ENCODE assay signal across 27 mouse cellular contexts in genomic region chr9:90234786-90235185, GRCm38 (mm10). TPM values are rescaled to one million over a fixed set of nuclear protein-coding genes. Genes with fewer than 3 reads are reported as not detected.
A peak's percentile ranks its signal among the peaks of the same experiment; 100 is the strongest.
DNase-seq lines count a peak whose midpoint lies in the region; ATAC-seq and TF ChIP-seq lines count a peak whose summit lies in the region.
"Had no signal": no experiment of that assay in that cellular context is flagged by ENCODE, and none has a peak within 500 bp of the region (broad histone marks: within the 10 kb centered on the region; RNA-seq: fewer than 3 reads in every experiment).

No protein-coding gene starts in this region.

- H3K9me3 ChIP-seq in liver, embryonic 11.5 days (ENCODE audit: control insufficient read depth, low read length) = no peaks in the 10 kb centered on the region
- no peaks in the 10 kb centered on the region for H3K9me3 ChIP-seq in liver, embryonic 15.5 days (replicated peaks)
- no peaks in the 10 kb centered on the region for H3K9me3 ChIP-seq in hindbrain, embryonic 16.5 days (ENCODE audit: control insufficient read depth, low read length)
- H3K9me3 ChIP-seq: embryonic facial prominence, embryonic 13.5 days; forebrain, embryonic 13.5 days; heart, embryonic 12.5 days; hindbrain, embryonic 10.5 days; kidney, embryonic 15.5 days; megakaryocyte, embryonic 14.5 days; midbrain, embryonic 13.5 days had no signal

- 76% methylated on average over 5 of the region's 5 CpGs for WGBS in liver, embryonic 11.5 days
- 70% methylated on average over 5 of the region's 5 CpGs for WGBS in liver, embryonic 15.5 days (ENCODE audit: insufficient replicate concordance)
- WGBS in hindbrain, embryonic 16.5 days = 93% methylated on average over 5 of the region's 5 CpGs

- no peak overlapping the region for H3K4me2 ChIP-seq in liver, embryonic 11.5 days
- H3K4me2 ChIP-seq in liver, embryonic 15.5 days = no peak overlapping the region
- H3K4me2 ChIP-seq in hindbrain, embryonic 16.5 days (ENCODE audit: low read length) = no peak overlapping the region
- H3K4me2 ChIP-seq: embryonic facial prominence, embryonic 13.5 days; forebrain, embryonic 13.5 days; heart, embryonic 12.5 days; kidney, embryonic 15.5 days; limb, embryonic 12.5 days; lung, embryonic 14.5 days; midbrain, embryonic 13.5 days had no signal

- no peak for DNase-seq in liver, embryonic 11.5 days (ENCODE audit: low spot score)
- DNase-seq in liver = no peak
- DNase-seq in left cerebral cortex, adult 11 months (ENCODE audit: low spot score) = no peak
- DNase-seq in B cell, adult 2 months = no peak
- DNase-seq: cerebellum, adult 8-10 months; cerebellum, postnatal 36 days; embryo, embryonic 11 days; gastrocnemius, adult 2 months; heart, postnatal 10 days; kidney, adult 11 months; kidney, postnatal 36 days; layer of hippocampus, postnatal 36 days; right cerebral cortex, postnatal 14 days; spleen, adult 18-20 months; thymus, postnatal 14 days had no signal

- H3K27ac ChIP-seq in liver, embryonic 11.5 days (ENCODE audit: low read depth, low read length) = 0 out of 2 replicates have a peak overlapping the region, but pooled peaks have one; percentile 32
- H3K27ac ChIP-seq in bone marrow macrophage, adult 2 months (ENCODE audit: insufficient read depth, low read depth, low read length) = peak overlapping the region; percentile 89
- H3K27ac ChIP-seq in liver, embryonic 15.5 days (replicated peaks) = peak overlapping the region; percentile 99
- H3K27ac ChIP-seq in hindbrain, embryonic 16.5 days (ENCODE audit: low read depth, low read length) = no peak overlapping the region
- H3K27ac ChIP-seq: embryonic facial prominence, embryonic 13.5 days; forebrain, embryonic 13.5 days; gastrocnemius, adult 2 months; hindbrain, embryonic 10.5 days; kidney, embryonic 15.5 days; limb, embryonic 12.5 days; midbrain, embryonic 13.5 days had no signal

- H3K4me1 ChIP-seq in liver, embryonic 11.5 days (replicated peaks; ENCODE audit: control insufficient read depth, insufficient read depth, low read length) = peaks cover 32% of the 10 kb centered on the region
- peaks cover 71% of the 10 kb centered on the region for H3K4me1 ChIP-seq in bone marrow macrophage, adult 2 months (ENCODE audit: control insufficient read depth, insufficient read depth, low read length)
- peaks cover 81% of the 10 kb centered on the region for H3K4me1 ChIP-seq in liver, embryonic 15.5 days (replicated peaks)
- H3K4me1 ChIP-seq in hindbrain, embryonic 16.5 days (ENCODE audit: control insufficient read depth, insufficient read depth, low read depth, low read length) = no peaks in the 10 kb centered on the region
- H3K4me1 ChIP-seq: embryonic facial prominence, embryonic 13.5 days; forebrain, embryonic 13.5 days; hindbrain, embryonic 10.5 days; kidney, embryonic 15.5 days; limb, embryonic 12.5 days; midbrain, embryonic 13.5 days had no signal

- no peaks in the 10 kb centered on the region for H3K27me3 ChIP-seq in liver, embryonic 11.5 days (replicated peaks; ENCODE audit: control insufficient read depth, insufficient read depth, low read length)
- no peaks in the 10 kb centered on the region for H3K27me3 ChIP-seq in liver, embryonic 15.5 days
- H3K27me3 ChIP-seq in hindbrain, embryonic 16.5 days (replicated peaks; ENCODE audit: control insufficient read depth, insufficient read depth, low read length) = no peaks in the 10 kb centered on the region
- H3K27me3 ChIP-seq: embryonic facial prominence, embryonic 13.5 days; forebrain, embryonic 13.5 days; heart, embryonic 12.5 days; kidney, embryonic 15.5 days; limb, embryonic 12.5 days; megakaryocyte, embryonic 14.5 days; midbrain, embryonic 13.5 days had no signal

- no peak overlapping the region for H3K9ac ChIP-seq in liver, embryonic 11.5 days (ENCODE audit: low read depth, low read length)
- no peak overlapping the region for H3K9ac ChIP-seq in liver, embryonic 15.5 days
- H3K9ac ChIP-seq in hindbrain, embryonic 16.5 days (ENCODE audit: low read depth, low read length) = no peak overlapping the region
- H3K9ac ChIP-seq: embryonic facial prominence, embryonic 13.5 days; forebrain, embryonic 13.5 days; heart, embryonic 12.5 days; kidney, embryonic 15.5 days; limb, embryonic 12.5 days; lung, embryonic 14.5 days; midbrain, embryonic 13.5 days had no signal

- no peak for ATAC-seq in liver, embryonic 11.5 days (replicated peaks; ENCODE audit: low FRiP score)
- no peak for ATAC-seq in liver, embryonic 15.5 days (ENCODE audit: insufficient read depth)
- no peak for ATAC-seq in hindbrain, embryonic 16.5 days
- ATAC-seq: forebrain, embryonic 13.5 days; midbrain, embryonic 13.5 days had no signal

- TF ChIP-seq POLR2A in bone marrow macrophage, adult 2 months (IDR thresholded peaks at IDR 0.05; ENCODE audit: borderline replicate concordance, low read depth, low read length) = no peak

- no peak overlapping the region for H3K4me3 ChIP-seq in liver, embryonic 11.5 days (ENCODE audit: low read depth, low read length)
- no peak overlapping the region for H3K4me3 ChIP-seq in bone marrow macrophage, adult 2 months (ENCODE audit: insufficient read depth, low read length)
- no peak overlapping the region for H3K4me3 ChIP-seq in liver, embryonic 15.5 days (replicated peaks)
- no peak overlapping the region for H3K4me3 ChIP-seq in hindbrain, embryonic 16.5 days (ENCODE audit: low read length)
- H3K4me3 ChIP-seq: embryonic facial prominence, embryonic 13.5 days; forebrain, embryonic 13.5 days; gastrocnemius, adult 2 months; heart, embryonic 12.5 days; hindbrain, embryonic 10.5 days; kidney, embryonic 15.5 days; limb, embryonic 12.5 days; midbrain, embryonic 13.5 days had no signal

- H3K36me3 ChIP-seq in liver, embryonic 11.5 days (ENCODE audit: control insufficient read depth, insufficient read depth, low read length) = peaks cover 3% of the 10 kb centered on the region; the same call in 1 of the 2 replicates
- H3K36me3 ChIP-seq in liver, embryonic 15.5 days (replicated peaks) = peaks cover 43% of the 10 kb centered on the region
- H3K36me3 ChIP-seq in hindbrain, embryonic 16.5 days (ENCODE audit: control insufficient read depth, insufficient read depth, low read length) = peaks cover 4% of the 10 kb centered on the region

- no peak for TF ChIP-seq CTCF in bone marrow macrophage, adult 2 months (IDR thresholded peaks at IDR 0.05; ENCODE audit: low read depth, low read length)

RNA-seq across cellular contexts. Expression of gene Tbc1d2b, which starts 35.8 kb away (rescaled TPM):
- 13.2 and 14.2 TPM in 2 replicates for polyA plus RNA-seq in liver, embryonic 11.5 days (2014; fragmentation: Nextera tagmentation; extraction: Ambion mirVana)
- polyA plus RNA-seq in bone marrow macrophage, adult 2 months (2012; ENCODE audit: insufficient read depth, insufficient read length, missing spikeins) = 49.1 and 55.0 TPM in 2 replicates
- 7.7 and 9.1 TPM in 2 replicates for polyA plus RNA-seq in liver, embryonic 15.5 days (2015; fragmentation: Nextera tagmentation; extraction: Ambion mirVana)
- polyA plus RNA-seq in hindbrain, embryonic 16.5 days (2015; fragmentation: Nextera tagmentation; extraction: Ambion mirVana) = 5.1 and 6.3 TPM in 2 replicates
